Mouse (Mus musculus): ENCODE results near the gene Fgfr2. TPM values are rescaled to one million over a fixed set of nuclear protein-coding genes. Genes with fewer than 3 reads are reported as not detected.

Fgfr2 gene
- polyA plus RNA-seq, 1 experiment from 2014 or later = 11.2 TPM

- TF ChIP-seq EP300 (IDR thresholded peaks at IDR 0.05; ENCODE audit: low read depth) (no peak), CTCF (IDR thresholded peaks at IDR 0.05; ENCODE audit: low read depth) (no peak)
- 91% methylated on average over 10 of the region's 10 CpGs for WGBS (ENCODE audit: insufficient replicate concordance)
- Histone ChIP-seq H3K9ac (replicated peaks) (no peak overlapping the region), H3K36me3 (replicated peaks; ENCODE audit: insufficient read depth, low read length) (no peaks in the 10 kb centered on the region), H3K27ac (ENCODE audit: low read depth) (no peak overlapping the region), H3K27me3 (ENCODE audit: insufficient read depth, low read length) (no peaks in the 10 kb centered on the region), H3K9me3 (ENCODE audit: low read length) (no peaks in the 10 kb centered on the region), H3K4me2 (ENCODE audit: low read depth, low read length) (no peak overlapping the region), H3K4me3 (ENCODE audit: low read depth, low read length) (no peak overlapping the region), H3K4me1 (ENCODE audit: insufficient read depth) (no peaks in the 10 kb centered on the region)
- DNase-seq (no peak), ATAC-seq (no peak)
Measured at GRCm38 (mm10) chr7:130365711-130366110, 2757.4 kb downstream of the Fgfr2 start.

- Histone ChIP-seq H3K4me3 (ENCODE audit: low read depth, low read length) (no peak overlapping the region), H3K36me3 (replicated peaks; ENCODE audit: insufficient read depth, low read length) (no peaks in the 10 kb centered on the region), H3K9me3 (ENCODE audit: low read length) (no peaks in the 10 kb centered on the region), H3K4me2 (ENCODE audit: low read depth, low read length) (no peak overlapping the region), H3K27me3 (ENCODE audit: insufficient read depth, low read length) (no peaks in the 10 kb centered on the region), H3K9ac (replicated peaks) (no peak overlapping the region), H3K4me1 (ENCODE audit: insufficient read depth) (no peaks in the 10 kb centered on the region), H3K27ac (ENCODE audit: low read depth) (no peak overlapping the region)
- DNase-seq (no peak), ATAC-seq (no peak)
- TF ChIP-seq CTCF (IDR thresholded peaks at IDR 0.05; ENCODE audit: low read depth) (no peak), EP300 (IDR thresholded peaks at IDR 0.05; ENCODE audit: low read depth) (no peak)
- WGBS (ENCODE audit: insufficient replicate concordance) = 68% methylated on average over 6 of the region's 6 CpGs
Measured at GRCm38 (mm10) chr7:130340412-130341152, 2782.6 kb downstream of the Fgfr2 start.

- Histone ChIP-seq H3K4me2 (ENCODE audit: low read depth, low read length) (no peak overlapping the region), H3K36me3 (replicated peaks; ENCODE audit: insufficient read depth, low read length) (no peaks in the 10 kb centered on the region), H3K4me3 (ENCODE audit: low read depth, low read length) (no peak overlapping the region), H3K9ac (replicated peaks) (no peak overlapping the region), H3K27me3 (ENCODE audit: insufficient read depth, low read length) (no peaks in the 10 kb centered on the region), H3K4me1 (ENCODE audit: insufficient read depth) (no peaks in the 10 kb centered on the region), H3K9me3 (ENCODE audit: low read length) (no peaks in the 10 kb centered on the region), H3K27ac (ENCODE audit: low read depth) (no peak overlapping the region)
- ATAC-seq = no peak
- DNase-seq = no peak
- 79% methylated on average over 7 of the region's 7 CpGs for WGBS (ENCODE audit: insufficient replicate concordance)
- TF ChIP-seq CTCF (IDR thresholded peaks at IDR 0.05; ENCODE audit: low read depth) = no peak
- TF ChIP-seq EP300 (IDR thresholded peaks at IDR 0.05; ENCODE audit: low read depth) = no peak
Measured at GRCm38 (mm10) chr7:130337601-130338000, 2785.5 kb downstream of the Fgfr2 start.

GRCm38 (mm10) chr7:130335440-130336051, 2787.6 kb downstream of the Fgfr2 start:
- TF ChIP-seq CTCF (IDR thresholded peaks at IDR 0.05; ENCODE audit: low read depth) = no peak
- no peak for TF ChIP-seq EP300 (IDR thresholded peaks at IDR 0.05; ENCODE audit: low read depth)
- Histone ChIP-seq H3K9me3 (ENCODE audit: low read length) (no peaks in the 10 kb centered on the region), H3K36me3 (replicated peaks; ENCODE audit: insufficient read depth, low read length) (no peaks in the 10 kb centered on the region)

DNA sequence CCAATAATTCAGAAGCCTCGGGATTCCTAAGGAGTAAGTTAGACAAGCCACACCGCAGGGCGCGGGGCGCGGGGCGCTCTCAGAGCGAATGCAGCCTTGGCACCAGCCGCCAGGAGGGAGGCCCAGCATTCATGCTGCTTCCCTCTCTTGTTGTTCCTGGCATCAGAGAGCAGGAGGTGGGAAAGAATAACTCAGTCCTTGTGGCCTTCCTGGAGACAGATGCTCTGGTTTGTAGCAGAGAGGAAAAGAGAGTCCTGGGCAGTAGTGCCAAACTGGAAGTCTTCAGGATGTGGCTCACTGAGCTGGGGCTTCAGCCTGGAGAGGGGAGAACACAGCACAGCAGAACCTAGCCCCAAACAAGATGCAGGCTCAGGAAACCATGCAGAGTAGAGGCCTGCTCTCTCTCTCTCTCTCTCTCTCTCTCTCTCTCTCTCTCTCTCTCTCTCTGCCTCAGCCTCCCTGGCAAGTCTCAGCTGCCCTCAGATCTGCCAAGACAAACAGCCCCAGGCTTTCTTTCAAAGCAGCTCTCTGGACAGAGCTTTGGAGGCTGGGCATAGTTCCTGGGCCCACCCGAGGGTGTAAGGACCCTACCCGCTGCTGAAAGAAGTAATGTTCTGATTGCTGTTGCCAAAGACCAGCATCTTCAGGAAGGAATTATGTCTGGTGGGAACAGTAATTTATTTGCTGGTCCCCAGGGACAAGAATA, 2790.5 kb downstream of the Fgfr2 start:
- H3K4me1 ChIP-seq (ENCODE audit: insufficient read depth) = no peaks in the 10 kb centered on the region
- no peak overlapping the region for H3K4me3 ChIP-seq (ENCODE audit: low read depth, low read length)
- DNase-seq (no peak), ATAC-seq (no peak)
- no peaks in the 10 kb centered on the region for H3K36me3 ChIP-seq (replicated peaks; ENCODE audit: insufficient read depth, low read length)
- no peak overlapping the region for H3K27ac ChIP-seq (ENCODE audit: low read depth)
- TF ChIP-seq EP300 (IDR thresholded peaks at IDR 0.05; ENCODE audit: low read depth) (no peak), CTCF (IDR thresholded peaks at IDR 0.05; ENCODE audit: low read depth) (no peak)
- 88% methylated on average over 11 of the region's 11 CpGs for WGBS (ENCODE audit: insufficient replicate concordance)
- H3K9ac ChIP-seq (replicated peaks) = no peak overlapping the region
- no peak overlapping the region for H3K4me2 ChIP-seq (ENCODE audit: low read depth, low read length)
- H3K27me3 ChIP-seq (ENCODE audit: insufficient read depth, low read length) = peaks cover 6% of the 10 kb centered on the region; the same call in 1 of the 2 replicates
- no peaks in the 10 kb centered on the region for H3K9me3 ChIP-seq (ENCODE audit: low read length)

More at GRCm38 (mm10) chr7:130335440-130336051, 2787.6 kb downstream of the Fgfr2 start:
- no peaks in the 10 kb centered on the region for H3K27me3 ChIP-seq (ENCODE audit: insufficient read depth, low read length)
- H3K27ac ChIP-seq (ENCODE audit: low read depth) = no peak overlapping the region
- H3K4me2 ChIP-seq (ENCODE audit: low read depth, low read length) = no peak overlapping the region
- no peak overlapping the region for H3K4me3 ChIP-seq (ENCODE audit: low read depth, low read length)
- H3K9ac ChIP-seq (replicated peaks) = no peak overlapping the region
- ATAC-seq = no peak
- H3K4me1 ChIP-seq (ENCODE audit: insufficient read depth) = no peaks in the 10 kb centered on the region
- no peak for DNase-seq
- WGBS (ENCODE audit: insufficient replicate concordance) = 31% methylated on average over 4 of the region's 4 CpGs

Measured in liver, postnatal 0 days (tissue).